Comparison of ENCODE assay signal across 9 mouse cellular contexts in the genomic region with DNA sequence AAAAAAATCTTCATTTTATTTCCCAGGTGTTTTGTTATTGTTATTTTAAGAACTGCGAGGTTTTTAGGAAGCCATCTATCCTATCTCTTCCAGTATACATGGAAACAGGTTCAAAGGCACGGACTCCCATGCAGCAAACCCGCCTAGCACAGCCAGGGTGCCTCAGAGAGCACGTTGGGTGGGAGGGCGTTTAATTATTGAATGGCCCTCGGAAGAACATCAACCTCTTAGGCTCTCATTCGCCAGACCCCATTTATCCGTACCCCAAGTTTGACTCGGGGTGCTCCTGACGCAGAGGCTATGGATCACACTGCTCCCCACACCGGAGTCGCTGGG. TPM values are rescaled to one million over a fixed set of nuclear protein-coding genes. Genes with fewer than 3 reads are reported as not detected.
DNase-seq lines count a peak whose midpoint lies in the region; ATAC-seq and TF ChIP-seq lines count a peak whose summit lies in the region.
"Had no signal": no experiment of that assay in that cellular context is flagged by ENCODE, and none has a peak within 500 bp of the region (broad histone marks: within the 10 kb centered on the region; RNA-seq: fewer than 3 reads in every experiment).

No protein-coding gene starts in this region.

- DNase-seq in heart, adult 11 months, result no peak
- no peak for DNase-seq in forebrain, embryonic 11.5 days (ENCODE audit: low spot score)
- no peak for DNase-seq in urinary bladder, postnatal 10 days (ENCODE audit: low spot score)
- no peak for DNase-seq in adrenal gland, adult 8-10 months

- H3K4me3 ChIP-seq in heart, embryonic 11.5 days (ENCODE audit: low read depth, low read length), result peak overlapping the region; percentile 78
- peak overlapping the region; percentile 85 for H3K4me3 ChIP-seq in E14TG2a.4 (replicated peaks; ENCODE audit: low read length)
- peak overlapping the region; percentile 92 for H3K4me3 ChIP-seq in forebrain, embryonic 11.5 days (ENCODE audit: low read depth, low read length)
- peak overlapping the region; percentile 76 for H3K4me3 ChIP-seq in liver, embryonic 15.5 days (replicated peaks)

- H3K27me3 ChIP-seq in heart, embryonic 11.5 days (ENCODE audit: control insufficient read depth, insufficient read depth, low read length), result 0 out of 2 replicates have a peak, but pooled peaks cover 3% of the 10 kb centered on the region
- H3K27me3 ChIP-seq in E14TG2a.4 (ENCODE audit: insufficient read depth, low read length), result peaks cover 28% of the 10 kb centered on the region
- no peaks in the 10 kb centered on the region for H3K27me3 ChIP-seq in forebrain, embryonic 11.5 days (ENCODE audit: control insufficient read depth, insufficient read depth, low read length)
- H3K27me3 ChIP-seq in liver, embryonic 15.5 days, result peaks cover 25% of the 10 kb centered on the region
- H3K27me3 ChIP-seq: Patski had no signal

- H3K4me1 ChIP-seq in heart, embryonic 11.5 days (ENCODE audit: control insufficient read depth, insufficient read depth, low read length), result peaks cover 6% of the 10 kb centered on the region
- H3K4me1 ChIP-seq in E14TG2a.4 (replicated peaks; ENCODE audit: low read depth, low read length), result peaks cover 38% of the 10 kb centered on the region
- 0 out of 2 replicates have a peak, but pooled peaks cover 2% of the 10 kb centered on the region for H3K4me1 ChIP-seq in forebrain, embryonic 11.5 days (replicated peaks; ENCODE audit: control insufficient read depth, insufficient read depth, low read length)
- H3K4me1 ChIP-seq in liver, embryonic 15.5 days (replicated peaks), result peaks cover 23% of the 10 kb centered on the region

- H3K4me2 ChIP-seq in heart, embryonic 11.5 days, result peak overlapping the region; percentile 92
- H3K4me2 ChIP-seq in forebrain, embryonic 11.5 days (ENCODE audit: low read depth, low read length, severe bottlenecking), result peak overlapping the region; percentile 83
- H3K4me2 ChIP-seq in liver, embryonic 15.5 days, result peak overlapping the region; percentile 87

- H3K9ac ChIP-seq in heart, embryonic 11.5 days (ENCODE audit: low read depth, low read length), result peak overlapping the region; percentile 82
- peak overlapping the region; percentile 79 for H3K9ac ChIP-seq in forebrain, embryonic 11.5 days (ENCODE audit: low read length)
- H3K9ac ChIP-seq in liver, embryonic 15.5 days, result peak overlapping the region; percentile 66

- ATAC-seq in heart, embryonic 11.5 days (replicated peaks; ENCODE audit: insufficient number of reproducible peaks, low FRiP score, low TSS enrichment), result no peak
- no peak for ATAC-seq in forebrain, embryonic 11.5 days (replicated peaks; ENCODE audit: low FRiP score)
- ATAC-seq in liver, embryonic 15.5 days (ENCODE audit: insufficient read depth), result no peak
- ATAC-seq in CD4-positive, CD25-positive, alpha-beta regulatory T cell, adult 4 months, result no peak

- peaks cover 16% of the 10 kb centered on the region for H3K36me3 ChIP-seq in heart, embryonic 11.5 days (ENCODE audit: control insufficient read depth, insufficient read depth, low read length)
- H3K36me3 ChIP-seq in E14TG2a.4 (ENCODE audit: insufficient read depth, low read length), result peaks cover 31% of the 10 kb centered on the region
- H3K36me3 ChIP-seq in forebrain, embryonic 11.5 days (ENCODE audit: control insufficient read depth, insufficient read depth, low read length), result peaks cover 5% of the 10 kb centered on the region; the same call in 1 of the 2 replicates
- H3K36me3 ChIP-seq in liver, embryonic 15.5 days (replicated peaks), result peaks cover 22% of the 10 kb centered on the region

- WGBS in heart, embryonic 11.5 days (ENCODE audit: insufficient replicate concordance), result 8% methylated on average over 12 of the region's 12 CpGs
- WGBS in forebrain, embryonic 11.5 days, result 9% methylated on average over 12 of the region's 12 CpGs
- WGBS in liver, embryonic 15.5 days (ENCODE audit: insufficient replicate concordance), result 2% methylated on average over 12 of the region's 12 CpGs

- H3K9me3 ChIP-seq in heart, embryonic 11.5 days (replicated peaks; ENCODE audit: control insufficient read depth, low read length), result no peaks in the 10 kb centered on the region
- no peaks in the 10 kb centered on the region for H3K9me3 ChIP-seq in E14TG2a.4 (ENCODE audit: low read length)
- no peaks in the 10 kb centered on the region for H3K9me3 ChIP-seq in forebrain, embryonic 11.5 days (ENCODE audit: control insufficient read depth, low read length)
- H3K9me3 ChIP-seq in liver, embryonic 15.5 days (replicated peaks), result no peaks in the 10 kb centered on the region

- TF ChIP-seq CTCF in E14TG2a.4 (conservative IDR thresholded peaks at IDR 0.05; ENCODE audit: low read length), result no peak

- H3K27ac ChIP-seq in heart, embryonic 11.5 days (ENCODE audit: low read depth, low read length), result no peak overlapping the region
- H3K27ac ChIP-seq in forebrain, embryonic 11.5 days (ENCODE audit: low read depth, low read length), result no peak overlapping the region
- H3K27ac ChIP-seq in liver, embryonic 15.5 days (replicated peaks), result peak overlapping the region; percentile 78; the same call in 1 of the 2 replicates

RNA-seq across cellular contexts. Expression of gene Zfp777, which starts 1.6 kb away (rescaled TPM):
- 3.5 and 4.2 TPM in 2 replicates for polyA plus RNA-seq in heart, embryonic 11.5 days (2014; fragmentation: Nextera tagmentation; extraction: Ambion mirVana)
- polyA plus RNA-seq in forebrain, embryonic 11.5 days (2014; fragmentation: Nextera tagmentation; extraction: Ambion mirVana), result 10.8 and 12.3 TPM in 2 replicates
- polyA plus RNA-seq in liver, embryonic 15.5 days (2015; fragmentation: Nextera tagmentation; extraction: Ambion mirVana), result 2.3 and 2.4 TPM in 2 replicates
- 10 to 100 TPM; 23.9 to 31.1 (median 27.5) TPM for total RNA-seq in adrenal gland, adult 8-10 months (2022)
- polyA plus RNA-seq in CD4-positive, CD25-positive, alpha-beta regulatory T cell, adult 4 months (2017; shearing (Covaris generic)), result 1 to 10 TPM; 3.1 to 5.3 TPM

RNA-seq across cellular contexts. Expression of gene Zfp746, which starts 39.3 kb away (rescaled TPM):
- polyA plus RNA-seq in heart, embryonic 11.5 days (2014; fragmentation: Nextera tagmentation; extraction: Ambion mirVana), result 10.0 and 11.4 TPM in 2 replicates
- 23.4 and 24.9 TPM in 2 replicates for polyA plus RNA-seq in forebrain, embryonic 11.5 days (2014; fragmentation: Nextera tagmentation; extraction: Ambion mirVana)
- polyA plus RNA-seq in liver, embryonic 15.5 days (2015; fragmentation: Nextera tagmentation; extraction: Ambion mirVana), result 4.0 and 4.7 TPM in 2 replicates
- 10 to 100 TPM; 25.6 to 34.6 (median 28.7) TPM for total RNA-seq in adrenal gland, adult 8-10 months (2022)
- 10 to 100 TPM in 1 of 2 experiments, 1 to 10 TPM in 1; 5.0 to 10.1 TPM for polyA plus RNA-seq in CD4-positive, CD25-positive, alpha-beta regulatory T cell, adult 4 months (2017; shearing (Covaris generic))
